Mouse (Mus musculus): ENCODE measurements at regions not wholly inside any gene's neighbourhood (a gene's known extent, or its start where the extent isn't known, plus 50 kb on each side); places are given as distances from the start of the nearest gene placed in this dataset.

DNA sequence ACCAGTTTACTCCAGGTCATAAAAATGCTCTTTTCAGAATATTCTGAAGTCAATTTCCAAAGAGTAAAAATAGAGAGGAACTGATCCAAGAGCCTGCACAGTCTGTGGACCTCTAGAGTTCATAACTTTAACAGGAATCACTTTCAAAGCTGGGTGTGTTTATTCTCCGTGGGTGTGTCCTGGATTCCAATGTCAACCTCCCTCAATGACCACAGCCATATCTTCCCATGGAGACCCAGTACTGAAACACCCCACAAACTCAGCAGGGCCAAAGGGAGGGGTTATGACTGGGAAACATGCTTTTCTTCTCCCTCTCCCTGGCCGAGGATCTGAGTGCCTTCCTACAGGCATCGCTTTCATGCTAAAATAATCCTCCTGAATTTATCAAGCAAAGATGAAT lies 87.6 kb upstream of the Plekhg1 start:
- TF ChIP-seq POLR2A (IDR thresholded peaks at IDR 0.05; ENCODE audit: low read depth, low read length) (no peak), CTCF (IDR thresholded peaks at IDR 0.05; ENCODE audit: extremely low read depth, insufficient read length, insufficient replicate concordance, low read depth, low read length) (no peak)
